24 mouse cellular contexts compared by ENCODE assay signal in the genomic region with DNA sequence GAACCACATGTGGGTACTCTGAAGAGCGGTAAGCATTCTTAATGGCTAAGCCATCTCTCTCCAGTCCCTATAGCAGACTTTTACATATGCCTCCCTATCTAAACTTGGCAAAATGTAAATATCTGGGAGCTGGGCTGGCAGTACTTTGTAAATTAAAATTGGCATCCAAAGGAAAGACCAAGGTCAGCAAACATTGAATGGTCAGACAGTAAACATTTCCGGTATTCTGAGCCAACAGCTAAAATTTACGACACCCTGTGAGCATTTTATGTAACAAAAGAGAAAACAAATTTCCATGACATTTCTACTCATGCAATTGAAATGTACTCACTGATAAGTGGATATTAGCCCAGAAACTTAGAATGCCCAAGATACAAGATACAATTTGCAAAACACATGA. TPM values are rescaled to one million over a fixed set of nuclear protein-coding genes. Genes with fewer than 3 reads are reported as not detected.
DNase-seq lines count a peak whose midpoint lies in the region; ATAC-seq and TF ChIP-seq lines count a peak whose summit lies in the region.
"Had no signal": no experiment of that assay in that cellular context is flagged by ENCODE, and none has a peak within 500 bp of the region (broad histone marks: within the 10 kb centered on the region; RNA-seq: fewer than 3 reads in every experiment).

No protein-coding gene starts in this region.

- no peak for TF ChIP-seq CTCF in spleen, adult 2 months (IDR thresholded peaks at IDR 0.05; ENCODE audit: extremely low read depth, insufficient read depth, insufficient read length, insufficient replicate concordance)

- H3K27me3 ChIP-seq in kidney, embryonic 15.5 days, result no peaks in the 10 kb centered on the region
- H3K27me3 ChIP-seq in kidney, embryonic 16.5 days (ENCODE audit: insufficient read depth, low read length), result no peaks in the 10 kb centered on the region
- no peaks in the 10 kb centered on the region for H3K27me3 ChIP-seq in spleen, adult 2 months (ENCODE audit: control insufficient read depth, insufficient read depth, low read length)
- H3K27me3 ChIP-seq: forebrain, embryonic 13.5 days; heart, embryonic 13.5 days had no signal

- H3K4me2 ChIP-seq in kidney, embryonic 15.5 days, result no peak overlapping the region
- no peak overlapping the region for H3K4me2 ChIP-seq in kidney, embryonic 16.5 days (replicated peaks; ENCODE audit: low read depth, low read length)
- H3K4me2 ChIP-seq: forebrain, embryonic 13.5 days; heart, embryonic 13.5 days; hindbrain, embryonic 14.5 days had no signal

- no peaks in the 10 kb centered on the region for H3K9me3 ChIP-seq in kidney, embryonic 15.5 days (replicated peaks)
- H3K9me3 ChIP-seq in kidney, embryonic 16.5 days (ENCODE audit: low read length), result no peaks in the 10 kb centered on the region
- H3K9me3 ChIP-seq: forebrain, embryonic 10.5 days; forebrain, embryonic 13.5 days; heart, embryonic 10.5 days; heart, embryonic 13.5 days had no signal

- H3K9ac ChIP-seq in kidney, embryonic 15.5 days, result no peak overlapping the region
- H3K9ac ChIP-seq in kidney, embryonic 16.5 days (replicated peaks; ENCODE audit: low read length), result no peak overlapping the region
- H3K9ac ChIP-seq: forebrain, embryonic 13.5 days; heart, embryonic 13.5 days; hindbrain, embryonic 14.5 days had no signal

- H3K36me3 ChIP-seq in kidney, embryonic 15.5 days, result no peaks in the 10 kb centered on the region
- no peaks in the 10 kb centered on the region for H3K36me3 ChIP-seq in kidney, embryonic 16.5 days (ENCODE audit: insufficient read depth, low read length)
- H3K36me3 ChIP-seq in spleen, adult 2 months (ENCODE audit: control insufficient read depth, insufficient read depth, low read length), result no peaks in the 10 kb centered on the region
- H3K36me3 ChIP-seq: forebrain, embryonic 10.5 days; heart, embryonic 10.5 days had no signal

- no peak for TF ChIP-seq POLR2A in spleen, adult 2 months (IDR thresholded peaks at IDR 0.05; ENCODE audit: low read depth, low read length)

- H3K27ac ChIP-seq in kidney, embryonic 15.5 days, result no peak overlapping the region
- H3K27ac ChIP-seq in kidney, embryonic 16.5 days (ENCODE audit: low read length), result no peak overlapping the region
- peak overlapping the region; percentile 12; the same call in 1 of the 2 replicates for H3K27ac ChIP-seq in spleen, adult 2 months (ENCODE audit: insufficient read depth, low read length)
- H3K27ac ChIP-seq: forebrain, embryonic 10.5 days; forebrain, embryonic 13.5 days; heart, adult 2 months; heart, embryonic 10.5 days; heart, embryonic 13.5 days; hindbrain, embryonic 14.5 days had no signal

- H3K4me1 ChIP-seq in kidney, embryonic 15.5 days, result peaks cover 3% of the 10 kb centered on the region; the same call in 1 of the 2 replicates
- 0 out of 2 replicates have a peak, but pooled peaks cover 3% of the 10 kb centered on the region for H3K4me1 ChIP-seq in kidney, embryonic 16.5 days (ENCODE audit: insufficient read depth, low read length)
- no peaks in the 10 kb centered on the region for H3K4me1 ChIP-seq in spleen, adult 2 months (ENCODE audit: control insufficient read depth, insufficient read depth, insufficient read length)
- H3K4me1 ChIP-seq: heart, embryonic 10.5 days had no signal

- DNase-seq in adrenal gland, adult 2 months, result peak; percentile 18
- DNase-seq in adrenal gland, postnatal 25 days, result no peak
- peak; percentile 52 for DNase-seq in kidney, adult 9 months
- DNase-seq in kidney, postnatal 14 days, result peak; percentile 32
- no peak for DNase-seq in spleen, adult 2 months (ENCODE audit: low read depth in 1 of 2, low spot score in 2 of 2)
- no peak for DNase-seq in spleen, postnatal 14 days (ENCODE audit: low spot score in 2 of 2)
- DNase-seq: cerebellum, adult 18-20 months; cerebellum, adult 9-10 months; cerebellum, postnatal 14 days; gastrocnemius, postnatal 10 days; gastrocnemius, postnatal 36 days; heart, adult 2 months; heart, postnatal 14 days; heart, postnatal 4 days had no signal

- 77% methylated on average over 3 of the region's 3 CpGs for WGBS in kidney, embryonic 15.5 days
- 73% methylated on average over 3 of the region's 3 CpGs for WGBS in kidney, embryonic 16.5 days
- 89% methylated on average over 3 of the region's 3 CpGs for WGBS in spleen, adult 2 months

- no peak for ATAC-seq in kidney, embryonic 15.5 days (replicated peaks; ENCODE audit: low FRiP score)
- no peak for ATAC-seq in kidney, embryonic 16.5 days (ENCODE audit: low FRiP score, low TSS enrichment)
- ATAC-seq: activated CD4-positive, CD25-positive, alpha-beta regulatory T cell, adult 4 months; forebrain, embryonic 13.5 days; forebrain, embryonic 16.5 days had no signal

- no peak overlapping the region for H3K4me3 ChIP-seq in kidney, embryonic 15.5 days (replicated peaks)
- no peak overlapping the region for H3K4me3 ChIP-seq in kidney, embryonic 16.5 days (ENCODE audit: low read length)
- no peak overlapping the region for H3K4me3 ChIP-seq in spleen, adult 2 months (ENCODE audit: extremely low read depth, insufficient read depth, insufficient read length)
- H3K4me3 ChIP-seq: forebrain, embryonic 10.5 days; forebrain, embryonic 13.5 days; heart, adult 2 months; heart, embryonic 10.5 days; heart, embryonic 13.5 days had no signal

RNA-seq across cellular contexts. Expression of a gene that starts 51.7 kb away (rescaled TPM):
- 10 to 100 TPM in 1 of 2 experiments, 1 to 10 TPM in 1; 8.3 to 10.5 TPM for total RNA-seq in adrenal gland, adult 2 months (2021)
- 6.4 and 8.1 TPM in 2 replicates for polyA plus RNA-seq in adrenal gland, adult 2 months (2012; rRNA removed)
- total RNA-seq in adrenal gland, postnatal 25 days (2021), result 4.6 and 5.6 TPM in 2 replicates
- polyA plus RNA-seq in kidney, embryonic 15.5 days (2015; fragmentation: Nextera tagmentation; extraction: Ambion mirVana), result 23.3 and 23.9 TPM in 2 replicates
- polyA plus RNA-seq in kidney, embryonic 16.5 days (2015; fragmentation: Nextera tagmentation; extraction: Ambion mirVana), result 24.2 and 28.6 TPM in 2 replicates
- polyA plus RNA-seq in spleen, adult 2 months (2012; rRNA removed), result 7.0 and 7.7 TPM in 2 replicates
- total RNA-seq: granulocyte monocyte progenitor cell, adult 5-6 weeks had no signal
- polyA plus RNA-seq: activated CD4-positive, CD25-positive, alpha-beta regulatory T cell, adult 4 months had no signal

Comparison
In these comparisons a context has a peak if more than half of its experiments do, and no peak if none do; other contexts are left out.
1. DNase-seq: peak in adrenal gland, adult 2 months (single experiment), kidney, adult 9 months (single experiment) and kidney, postnatal 14 days (single experiment); none in adrenal gland, postnatal 25 days (single experiment), spleen, adult 2 months (0 of 2) and spleen, postnatal 14 days (0 of 2).